Mouse (Mus musculus): ENCODE data around the gene Izumo4. TPM values are rescaled to one million over a fixed set of nuclear protein-coding genes. Genes with fewer than 3 reads are reported as not detected.

The Izumo4 gene
- polyA plus RNA-seq (2014; fragmentation: Illumina TruSeq; extraction: RNeasy Lipid Tissue Mini Kit (QIAGEN cat#74804); ENCODE audit: low read depth, low replicate concordance) = 2.7 TPM

DNA sequence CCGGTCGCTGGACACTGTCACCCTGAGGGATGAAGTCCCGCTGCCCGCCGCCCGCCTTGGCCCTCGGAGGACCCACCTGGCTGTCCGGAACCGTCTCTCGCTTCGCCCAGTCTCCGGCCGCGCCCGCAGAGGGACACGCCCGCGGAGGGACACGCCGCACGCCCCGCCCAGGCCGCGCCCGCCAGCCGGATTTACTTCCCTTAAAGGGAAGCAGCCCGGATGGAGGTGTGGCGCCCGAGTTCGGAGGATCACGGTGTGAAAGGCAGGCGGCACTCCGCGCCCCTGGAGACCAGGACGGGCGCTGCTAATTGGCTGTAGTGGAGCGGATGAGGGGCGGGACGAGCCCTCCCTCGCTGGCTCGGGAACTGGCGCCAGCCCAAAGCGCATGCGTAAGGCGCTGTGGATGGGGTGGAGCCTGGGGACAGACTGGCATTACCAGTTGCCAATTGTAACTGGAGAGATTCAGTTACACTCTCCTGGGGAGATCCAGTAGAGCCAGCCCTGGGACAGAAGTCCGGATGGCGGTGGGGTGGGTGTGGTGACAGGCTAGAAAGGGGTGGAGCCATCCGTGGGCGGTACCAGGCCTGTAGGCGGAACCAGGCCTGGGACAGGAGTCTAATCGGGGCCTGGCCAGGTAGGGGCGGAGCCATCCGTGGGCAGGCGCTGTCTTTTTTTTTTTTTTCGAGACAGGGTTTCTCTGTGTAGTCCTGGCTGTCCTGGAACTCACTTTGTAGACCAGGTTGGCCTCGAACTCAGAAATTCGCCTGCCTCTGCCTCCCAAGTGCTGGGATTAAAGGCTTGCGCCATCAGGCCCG lies at the start of gene Izumo4, which contains the start of gene Mob3a:
TSS of gene Izumo4 (plus strand) at position 464 of the 815 bp plus-strand sequence.
TSS of gene Mob3a (minus strand) at position 257 of the 815 bp plus-strand sequence.

DNA sequence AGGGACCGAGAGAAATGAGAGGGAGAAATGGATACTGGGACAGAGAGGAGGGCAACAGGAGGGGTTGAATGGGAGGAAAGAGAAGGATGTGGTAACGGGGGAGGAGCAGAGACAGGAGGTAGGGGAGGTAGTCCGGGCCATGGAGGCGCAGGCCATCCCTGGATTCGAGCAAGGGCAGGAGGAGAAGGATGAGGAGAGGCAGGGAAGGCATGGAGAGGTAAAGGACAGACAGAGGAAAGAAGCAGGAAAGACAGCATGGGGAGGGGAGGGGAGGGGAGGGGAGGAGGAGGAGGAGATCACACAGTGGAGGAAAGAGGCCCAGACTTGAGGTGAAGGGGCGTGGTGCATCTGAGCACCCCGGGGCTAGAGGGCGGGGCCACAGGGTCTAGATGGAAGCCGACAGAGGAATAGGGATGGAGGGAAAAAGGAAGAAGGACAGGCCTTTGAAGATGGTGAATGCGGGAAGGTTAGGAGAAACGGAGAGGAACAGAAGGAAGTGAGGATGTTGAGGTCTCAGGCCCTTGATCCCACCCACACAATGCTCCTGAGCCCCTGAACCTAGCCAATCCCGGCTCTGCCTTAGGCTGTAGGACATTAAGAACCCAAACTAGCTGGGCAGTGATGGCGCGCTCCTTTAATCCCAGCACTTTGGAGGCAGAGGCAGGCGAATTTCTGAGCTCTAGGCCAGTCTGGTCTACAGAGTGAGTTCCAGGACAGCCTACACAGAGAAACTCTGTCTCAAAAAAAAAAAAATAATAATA lies 44.9 kb upstream of the Izumo4 start, which contains the start of gene Btbd2:
TSS of gene Btbd2 (minus strand) at position 209 of the 761 bp plus-strand sequence.

DNA sequence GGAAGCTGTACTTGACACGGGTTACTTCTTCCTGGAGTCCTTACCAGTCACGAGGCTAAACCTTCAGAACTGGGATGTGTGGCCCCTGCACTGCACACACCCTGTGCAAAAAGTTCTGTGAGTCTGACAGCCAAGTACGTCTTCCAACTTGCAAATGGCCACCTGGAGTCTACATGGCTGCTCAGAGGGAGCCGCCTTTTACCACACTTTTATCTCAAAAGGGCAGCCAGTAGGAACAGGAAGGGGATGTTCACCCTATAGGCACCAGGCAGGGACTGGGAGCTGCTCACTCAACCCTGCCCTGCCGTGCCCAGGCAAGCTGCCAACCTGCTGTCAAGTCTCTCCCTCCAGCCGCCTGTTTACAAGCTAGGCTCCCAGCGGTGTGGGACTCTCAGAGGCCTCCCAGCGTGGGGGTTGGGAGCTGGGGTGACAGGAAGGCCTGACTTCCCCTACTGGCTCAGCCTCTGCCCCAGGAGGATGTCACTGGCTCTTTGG lies 24.0 kb upstream of the Izumo4 start, which contains the start of gene Mknk2:
TSS of gene Mknk2 (minus strand) at position 171 of the 495 bp plus-strand sequence.

DNA sequence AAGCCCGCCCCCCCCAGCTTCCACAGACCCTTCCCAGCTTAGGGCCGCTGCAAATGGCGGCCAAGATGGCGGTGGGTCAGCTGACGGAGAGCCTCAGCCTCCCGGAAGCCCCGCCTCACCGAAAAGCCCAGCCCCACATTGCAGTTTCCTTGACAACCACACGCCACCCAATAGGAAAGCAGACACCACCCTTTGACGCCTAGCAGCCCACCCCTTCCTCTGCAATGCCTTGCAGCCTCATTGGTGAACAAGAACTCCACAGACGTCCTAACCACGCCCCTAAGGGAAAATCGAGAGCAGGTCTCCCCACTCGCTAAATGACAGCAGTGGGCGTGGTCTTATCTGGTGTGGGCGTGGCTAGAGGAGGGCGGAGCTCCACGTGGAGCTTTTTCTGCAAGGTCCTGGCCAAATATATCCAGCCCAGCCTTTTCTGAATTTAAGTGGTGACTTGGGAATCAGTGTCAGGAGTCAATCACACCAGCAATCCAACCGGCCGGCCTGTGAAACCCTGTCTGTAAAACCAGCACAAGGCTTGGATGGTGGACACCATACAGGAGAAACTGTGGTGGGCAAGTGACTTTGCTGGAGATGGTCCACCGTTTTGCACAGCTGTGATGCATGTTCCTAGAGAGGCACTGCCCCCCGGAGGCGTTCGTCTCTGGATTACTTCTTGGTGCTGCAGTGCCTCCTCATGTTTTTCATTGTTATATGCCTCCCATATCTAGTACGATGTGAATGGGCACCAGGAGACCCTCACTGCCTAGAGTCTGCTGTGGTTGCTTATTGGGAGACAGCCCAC lies 40.4 kb downstream of the Izumo4 start, which contains the start of gene Ap3d1:
TSS of gene Ap3d1 (minus strand) at position 85 of the 799 bp plus-strand sequence.

DNA sequence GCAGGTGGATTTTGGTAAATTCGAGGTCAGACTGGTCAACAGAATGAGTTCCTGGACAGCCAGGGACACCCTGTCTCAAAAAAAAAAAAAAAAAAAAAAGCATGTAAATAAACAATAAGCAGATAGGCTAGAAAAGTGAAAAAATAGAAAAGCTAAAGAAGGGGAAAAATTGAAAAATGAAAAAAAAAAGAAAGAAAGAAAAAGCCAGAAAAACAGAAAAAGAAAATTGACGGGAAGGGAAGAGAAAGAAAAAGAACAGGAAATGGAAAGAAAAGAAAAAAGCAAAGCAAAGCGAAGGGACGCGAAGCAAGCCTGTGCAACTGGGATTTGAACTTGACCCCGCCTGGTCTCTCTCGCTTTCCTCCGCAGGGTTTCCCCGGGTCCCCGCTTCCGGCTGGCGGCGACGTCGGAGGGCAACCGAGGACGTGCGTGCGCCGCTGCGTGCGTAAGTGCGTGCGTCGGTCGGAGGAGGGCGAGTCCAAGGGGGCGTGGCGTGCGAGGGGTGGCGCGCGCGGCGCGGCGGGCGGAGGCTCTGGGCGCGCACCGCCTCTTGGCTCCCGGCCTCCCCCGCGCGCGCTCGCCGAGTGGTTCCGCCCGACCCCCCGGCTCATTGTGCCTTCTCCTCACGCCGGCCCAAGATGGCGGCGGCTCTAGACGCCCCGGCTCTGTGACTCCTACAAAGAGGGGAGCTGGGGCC lies 52.8 kb downstream of the Izumo4 start, which contains the start of gene Dot1l:
TSS of gene Dot1l (plus strand) at position 613 of the 697 bp plus-strand sequence.

Other genes with a start within 250 kb of the Izumo4 start
- not detected for gene Onecut3, start 207.3 kb upstream of the Izumo4 start, polyA plus RNA-seq (2014; fragmentation: Illumina TruSeq; extraction: RNeasy Lipid Tissue Mini Kit (QIAGEN cat#74804); ENCODE audit: low read depth, low replicate concordance)
- not detected for gene Atp8b3, start 163.1 kb upstream of the Izumo4 start, polyA plus RNA-seq (2014; fragmentation: Illumina TruSeq; extraction: RNeasy Lipid Tissue Mini Kit (QIAGEN cat#74804); ENCODE audit: low read depth, low replicate concordance)
- 0.72 TPM for gene Rexo1, start 140.6 kb upstream of the Izumo4 start, polyA plus RNA-seq (2014; fragmentation: Illumina TruSeq; extraction: RNeasy Lipid Tissue Mini Kit (QIAGEN cat#74804); ENCODE audit: low read depth, low replicate concordance)
- gene Klf16, start 124.9 kb upstream of the Izumo4 start, polyA plus RNA-seq (2014; fragmentation: Illumina TruSeq; extraction: RNeasy Lipid Tissue Mini Kit (QIAGEN cat#74804); ENCODE audit: low read depth, low replicate concordance) = 0.50 TPM
- gene Abhd17a, start 111.8 kb upstream of the Izumo4 start, polyA plus RNA-seq (2014; fragmentation: Illumina TruSeq; extraction: RNeasy Lipid Tissue Mini Kit (QIAGEN cat#74804); ENCODE audit: low read depth, low replicate concordance) = not detected
- 1.7 TPM for gene Scamp4, start 99.3 kb upstream of the Izumo4 start, polyA plus RNA-seq (2014; fragmentation: Illumina TruSeq; extraction: RNeasy Lipid Tissue Mini Kit (QIAGEN cat#74804); ENCODE audit: low read depth, low replicate concordance)
- gene Adat3, start 99.3 kb upstream of the Izumo4 start, polyA plus RNA-seq (2014; fragmentation: Illumina TruSeq; extraction: RNeasy Lipid Tissue Mini Kit (QIAGEN cat#74804); ENCODE audit: low read depth, low replicate concordance) = not detected
- not detected for gene Gm49322, start 96.2 kb upstream of the Izumo4 start, polyA plus RNA-seq (2014; fragmentation: Illumina TruSeq; extraction: RNeasy Lipid Tissue Mini Kit (QIAGEN cat#74804); ENCODE audit: low read depth, low replicate concordance)
- 1.4 TPM for gene Csnk1g2, start 79.3 kb upstream of the Izumo4 start, polyA plus RNA-seq (2014; fragmentation: Illumina TruSeq; extraction: RNeasy Lipid Tissue Mini Kit (QIAGEN cat#74804); ENCODE audit: low read depth, low replicate concordance)
- gene Btbd2, start 45.1 kb upstream of the Izumo4 start, polyA plus RNA-seq (2014; fragmentation: Illumina TruSeq; extraction: RNeasy Lipid Tissue Mini Kit (QIAGEN cat#74804); ENCODE audit: low read depth, low replicate concordance) = 0.53 TPM
- 3.1 TPM for gene Mknk2, start 24.1 kb upstream of the Izumo4 start, polyA plus RNA-seq (2014; fragmentation: Illumina TruSeq; extraction: RNeasy Lipid Tissue Mini Kit (QIAGEN cat#74804); ENCODE audit: low read depth, low replicate concordance)
- 1.0 TPM for gene Mob3a, start 207 bp upstream of the Izumo4 start, polyA plus RNA-seq (2014; fragmentation: Illumina TruSeq; extraction: RNeasy Lipid Tissue Mini Kit (QIAGEN cat#74804); ENCODE audit: low read depth, low replicate concordance)
- 7.5 TPM for gene Ap3d1, start 40.1 kb downstream of the Izumo4 start, polyA plus RNA-seq (2014; fragmentation: Illumina TruSeq; extraction: RNeasy Lipid Tissue Mini Kit (QIAGEN cat#74804); ENCODE audit: low read depth, low replicate concordance)
- 1.1 TPM for gene Dot1l, start 53.0 kb downstream of the Izumo4 start, polyA plus RNA-seq (2014; fragmentation: Illumina TruSeq; extraction: RNeasy Lipid Tissue Mini Kit (QIAGEN cat#74804); ENCODE audit: low read depth, low replicate concordance)
- 1.1 TPM for gene Sf3a2, start 96.0 kb downstream of the Izumo4 start, polyA plus RNA-seq (2014; fragmentation: Illumina TruSeq; extraction: RNeasy Lipid Tissue Mini Kit (QIAGEN cat#74804); ENCODE audit: low read depth, low replicate concordance)
- 5.0 TPM for gene Plekhj1, start 96.4 kb downstream of the Izumo4 start, polyA plus RNA-seq (2014; fragmentation: Illumina TruSeq; extraction: RNeasy Lipid Tissue Mini Kit (QIAGEN cat#74804); ENCODE audit: low read depth, low replicate concordance)
- gene Amh, start 103.1 kb downstream of the Izumo4 start, polyA plus RNA-seq (2014; fragmentation: Illumina TruSeq; extraction: RNeasy Lipid Tissue Mini Kit (QIAGEN cat#74804); ENCODE audit: low read depth, low replicate concordance) = not detected
- gene Jsrp1, start 111.3 kb downstream of the Izumo4 start, polyA plus RNA-seq (2014; fragmentation: Illumina TruSeq; extraction: RNeasy Lipid Tissue Mini Kit (QIAGEN cat#74804); ENCODE audit: low read depth, low replicate concordance) = not detected
- 152 TPM for gene Oaz1, start 124.5 kb downstream of the Izumo4 start, polyA plus RNA-seq (2014; fragmentation: Illumina TruSeq; extraction: RNeasy Lipid Tissue Mini Kit (QIAGEN cat#74804); ENCODE audit: low read depth, low replicate concordance)
- gene Lingo3, start 141.9 kb downstream of the Izumo4 start, polyA plus RNA-seq (2014; fragmentation: Illumina TruSeq; extraction: RNeasy Lipid Tissue Mini Kit (QIAGEN cat#74804); ENCODE audit: low read depth, low replicate concordance) = not detected
- gene Lsm7, start 153.0 kb downstream of the Izumo4 start, polyA plus RNA-seq (2014; fragmentation: Illumina TruSeq; extraction: RNeasy Lipid Tissue Mini Kit (QIAGEN cat#74804); ENCODE audit: low read depth, low replicate concordance) = 5.6 TPM
- gene Sppl2b, start 153.1 kb downstream of the Izumo4 start, polyA plus RNA-seq (2014; fragmentation: Illumina TruSeq; extraction: RNeasy Lipid Tissue Mini Kit (QIAGEN cat#74804); ENCODE audit: low read depth, low replicate concordance) = 0.58 TPM
- gene Tmprss9, start 169.7 kb downstream of the Izumo4 start, polyA plus RNA-seq (2014; fragmentation: Illumina TruSeq; extraction: RNeasy Lipid Tissue Mini Kit (QIAGEN cat#74804); ENCODE audit: low read depth, low replicate concordance) = not detected
- gene Timm13, start 198.8 kb downstream of the Izumo4 start, polyA plus RNA-seq (2014; fragmentation: Illumina TruSeq; extraction: RNeasy Lipid Tissue Mini Kit (QIAGEN cat#74804); ENCODE audit: low read depth, low replicate concordance) = 0.45 TPM
- gene Lmnb2, start 216.1 kb downstream of the Izumo4 start, polyA plus RNA-seq (2014; fragmentation: Illumina TruSeq; extraction: RNeasy Lipid Tissue Mini Kit (QIAGEN cat#74804); ENCODE audit: low read depth, low replicate concordance) = 0.19 TPM
- gene Gadd45b, start 227.9 kb downstream of the Izumo4 start, polyA plus RNA-seq (2014; fragmentation: Illumina TruSeq; extraction: RNeasy Lipid Tissue Mini Kit (QIAGEN cat#74804); ENCODE audit: low read depth, low replicate concordance) = 2.0 TPM

Data from liver, adult 10 weeks (tissue).